Mouse (Mus musculus) erythroblast, embryonic 14.5 days (primary cell): ENCODE results near the gene Krtap4-1. TPM values are rescaled to one million over a fixed set of nuclear protein-coding genes. Genes with fewer than 3 reads are reported as not detected.
"Not testable (repeated sequence)": the region's sequence is repeated elsewhere in the genome, so short reads cannot be mapped to it uniquely, and the experiment has no call there.

Experiments used
- H3K27me3 ChIP-seq: 2 replicates; pipeline ENCODE4 v1.6.1; 2012; ENCODE audit warnings: inconsistent platforms; ENCODE audit not compliant: control insufficient read depth
- H3K36me3 ChIP-seq: 2 replicates; pipeline ENCODE4 v1.6.1; 2012; ENCODE audit warnings: mild to moderate bottlenecking, inconsistent platforms; ENCODE audit not compliant: control insufficient read depth
- H3K4me1 ChIP-seq: 2 replicates; pipeline ENCODE4 v1.6.1; 2012; ENCODE audit warnings: inconsistent platforms; ENCODE audit not compliant: control insufficient read depth
- H3K4me3 ChIP-seq: replicated peaks from 2 replicates; pipeline ENCODE3; 2012; ENCODE audit warnings: moderate library complexity, mild to moderate bottlenecking, inconsistent platforms
- H3K9me3 ChIP-seq: 2 replicates; pipeline ENCODE4 v1.6.1; 2012; ENCODE audit warnings: low read length, inconsistent platforms, mixed read lengths; ENCODE audit not compliant: control insufficient read depth
- GATA1 ChIP-seq: IDR thresholded peaks from 2 replicates; pipeline ENCODE4 v1.6.1; 2012; ENCODE audit warnings: low read length, inconsistent platforms, mixed read lengths
- TAL1 ChIP-seq: IDR thresholded peaks from 3 replicates; pipeline ENCODE4 v1.6.1; 2012; ENCODE audit warnings: low read length, inconsistent platforms, mixed read lengths
- polyA plus RNA-seq: library from polyadenylated mRNA; stranded (reverse); fragments of >175 nt; gene quantifications from 2 replicates; pipeline ENCODE4 v1.2.3, GENCODE M21; 2012

Gene Krtap4-1
- polyA plus RNA-seq, 1 experiment, result not detected

- no peak for TF ChIP-seq TAL1
- no peak for TF ChIP-seq GATA1
- no peaks in the 10 kb centered on the region for H3K27me3 ChIP-seq
- H3K9me3 ChIP-seq, result peaks cover 10% of the 10 kb centered on the region
- H3K36me3 ChIP-seq, result no peaks in the 10 kb centered on the region
- no peak overlapping the region for H3K4me3 ChIP-seq
- H3K4me1 ChIP-seq, result no peaks in the 10 kb centered on the region
These were observed 12.9 kb upstream of the Krtap4-1 start for GRCm38 (mm10) chr11:99640926-99641325.

- Histone ChIP-seq H3K9me3 (peaks cover 6% of the 10 kb centered on the region), H3K4me1 (no peaks in the 10 kb centered on the region), H3K27me3 (no peaks in the 10 kb centered on the region), H3K4me3 (no peak overlapping the region), H3K36me3 (no peaks in the 10 kb centered on the region)
- no peak for TF ChIP-seq TAL1
- no peak for TF ChIP-seq GATA1
These were observed 9.0 kb upstream of the Krtap4-1 start for GRCm38 (mm10) chr11:99637086-99637485.

- no peak within 1 kb of the TSS for H3K4me3 ChIP-seq
- peaks cover 6% of the 10 kb centered on the region for H3K9me3 ChIP-seq
- H3K4me1 ChIP-seq, result no peaks in the 10 kb centered on the region
- TF ChIP-seq TAL1, result no peak
- TF ChIP-seq GATA1, result no peak
- no peaks in the 10 kb centered on the region for H3K36me3 ChIP-seq
- H3K27me3 ChIP-seq, result no peaks in the 10 kb centered on the region
These were observed 6.7 kb upstream of the Krtap4-1 start, which contains the start of gene Krtap4-2 for GRCm38 (mm10) chr11:99634653-99635134. Gene Krtap4-2 (minus strand): TSS chr11:99635084.

GRCm38 (mm10) chr11:99633293-99633692 is 5.3 kb upstream of the Krtap4-1 start:
- H3K36me3 ChIP-seq, result no peaks in the 10 kb centered on the region
- no peak for TF ChIP-seq TAL1
- no peak for TF ChIP-seq GATA1
- H3K4me1 ChIP-seq, result no peaks in the 10 kb centered on the region
- H3K4me3 ChIP-seq, result no peak overlapping the region
- no peaks in the 10 kb centered on the region for H3K27me3 ChIP-seq
- H3K9me3 ChIP-seq, result no peaks in the 10 kb centered on the region; the same call in 1 of the 2 replicates

- Histone ChIP-seq H3K9me3 (peaks cover 2% of the 10 kb centered on the region; the same call in 1 of the 2 replicates), H3K4me1 (no peaks in the 10 kb centered on the region), H3K27me3 (no peaks in the 10 kb centered on the region), H3K4me3 (no peak overlapping the region), H3K36me3 (no peaks in the 10 kb centered on the region)
- TF ChIP-seq GATA1 (no peak), TAL1 (no peak)
These were observed 2.9 kb upstream of the Krtap4-1 start for GRCm38 (mm10) chr11:99630890-99631289.

GRCm38 (mm10) chr11:99620335-99620734 is 7.7 kb downstream of the Krtap4-1 start, which contains the start of gene Gm11562:
Gene Gm11562 (minus strand): TSS chr11:99620435.
- H3K4me1 ChIP-seq, result no peaks in the 10 kb centered on the region
- no peaks in the 10 kb centered on the region for H3K36me3 ChIP-seq
- no peaks in the 10 kb centered on the region for H3K9me3 ChIP-seq
- H3K4me3 ChIP-seq, result no peak within 1 kb of the TSS
- no peak for TF ChIP-seq TAL1
- TF ChIP-seq GATA1, result no peak
- H3K27me3 ChIP-seq, result no peaks in the 10 kb centered on the region

GRCm38 (mm10) chr11:99614796-99615363 is 13.2 kb downstream of the Krtap4-1 start, which contains the start of gene Krtap2-4:
Gene Krtap2-4 (minus strand): TSS chr11:99614846.
- Histone ChIP-seq H3K36me3 (no peaks in the 10 kb centered on the region), H3K27me3 (no peaks in the 10 kb centered on the region), H3K9me3 (no peaks in the 10 kb centered on the region), H3K4me1 (no peaks in the 10 kb centered on the region), H3K4me3 (no peak within 1 kb of the TSS)
- no peak for TF ChIP-seq TAL1
- TF ChIP-seq GATA1, result no peak

GRCm38 (mm10) chr11:99610089-99610488 is 17.9 kb downstream of the Krtap4-1 start, which contains the start of gene Gm11937:
Gene Gm11937 (minus strand): TSS chr11:99610189.
- H3K9me3 ChIP-seq, H3K36me3 ChIP-seq, H3K4me3 ChIP-seq, H3K4me1 ChIP-seq, H3K27me3 ChIP-seq: not testable (repeated sequence)

GRCm38 (mm10) chr11:99609126-99609525 is 18.9 kb downstream of the Krtap4-1 start:
- H3K4me1 ChIP-seq, result no peaks in the 10 kb centered on the region
- TF ChIP-seq TAL1, result no peak
- TF ChIP-seq GATA1, result no peak
- H3K36me3 ChIP-seq, result no peaks in the 10 kb centered on the region
- H3K27me3 ChIP-seq, result no peaks in the 10 kb centered on the region
- no peaks in the 10 kb centered on the region for H3K9me3 ChIP-seq
- H3K4me3 ChIP-seq, result no peak overlapping the region

GRCm38 (mm10) chr11:99603208-99603607 is 24.8 kb downstream of the Krtap4-1 start, which contains the start of gene Gm11938:
Gene Gm11938 (minus strand): TSS chr11:99603308.
- H3K4me3 ChIP-seq, H3K36me3 ChIP-seq, H3K4me1 ChIP-seq, H3K27me3 ChIP-seq, H3K9me3 ChIP-seq: not testable (repeated sequence)

GRCm38 (mm10) chr11:99597742-99598141 is 30.3 kb downstream of the Krtap4-1 start, which contains the start of gene Krtap9-3:
Gene Krtap9-3 (minus strand): TSS chr11:99598105.
- H3K36me3 ChIP-seq, H3K4me3 ChIP-seq, H3K27me3 ChIP-seq, H3K4me1 ChIP-seq, H3K9me3 ChIP-seq: not testable (repeated sequence)
